Mouse (Mus musculus): ENCODE measurements at regions not wholly inside any gene's neighbourhood (a gene's known extent, or its start where the extent isn't known, plus 50 kb on each side); places are given as distances from the start of the nearest gene placed in this dataset.

DNA sequence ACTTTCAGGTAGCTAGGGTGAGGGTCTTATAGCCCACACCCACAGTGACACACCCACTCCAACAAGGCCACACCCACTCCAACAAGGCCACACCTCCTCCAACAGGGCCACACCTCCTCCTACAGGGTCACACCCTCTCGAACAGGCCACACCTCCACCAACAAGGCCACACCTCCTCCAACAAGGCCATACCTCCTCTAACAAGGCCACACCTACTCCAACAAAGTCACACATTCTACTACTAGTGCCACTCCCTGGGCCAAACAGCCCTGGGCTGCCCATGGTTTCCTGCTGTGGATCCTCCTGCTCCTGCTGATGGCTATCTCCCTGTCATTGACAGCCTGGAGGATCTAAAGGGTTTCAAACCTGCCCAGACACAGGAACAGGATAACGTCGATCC, 124.9 kb downstream of the Mn1 start:
- Histone ChIP-seq H3K27ac (ENCODE audit: insufficient read depth, low read depth) (no peak overlapping the region), H3K79me2 (replicated peaks; ENCODE audit: control insufficient read depth, extremely low read depth, insufficient read depth, poor library complexity, severe bottlenecking) (no peaks in the 10 kb centered on the region), H3K4me3 (replicated peaks in 1 of 3; ENCODE audit: low read depth in 2 of 3, low read length in 2 of 3, poor library complexity in 1 of 3) (no peak overlapping the region), H3K27me3 (replicated peaks) (no peaks in the 10 kb centered on the region), H3K9ac (ENCODE audit: insufficient read depth, low read depth) (no peak overlapping the region), H3K9me3 (replicated peaks; ENCODE audit: low read length) (peaks cover 85% of the 10 kb centered on the region), H3K4me1 (ENCODE audit: control insufficient read depth in 1 of 2, insufficient read depth in 2 of 2) (no peaks in the 10 kb centered on the region), H3K4me2 (ENCODE audit: insufficient read depth, low read depth, poor library complexity, severe bottlenecking) (no peak overlapping the region), H3K36me3 (replicated peaks in 1 of 2; ENCODE audit: control insufficient read depth in 1 of 2, insufficient read depth in 1 of 2, low read length in 1 of 2) (no peaks in the 10 kb centered on the region)
- dilution Hi-C loops (cut with MboI; ENCODE audit: extremely low pct_ligation_motif_present, extremely low pct_unique_long_range_greater_than_20kb, low sequenced_read_pairs) (no loop called here), in situ Hi-C loops (cut with MboI; ENCODE audit: low pct_ligation_motif_present, low pct_unique_long_range_greater_than_20kb, low sequenced_read_pairs) (no loop called here)
- DNase-seq (ENCODE audit: extremely low read depth), result no peak
- no peak for TF ChIP-seq PAX5 (IDR thresholded peaks at IDR 0.05; ENCODE audit: low read length)
- no peak for TF ChIP-seq NRF1 (IDR thresholded peaks at IDR 0.05; ENCODE audit: low read depth, low read length)
- no peak for TF ChIP-seq SMC3 (IDR thresholded peaks at IDR 0.05; ENCODE audit: low read depth, low read length)
- TF ChIP-seq CHD2 (IDR thresholded peaks at IDR 0.05; ENCODE audit: low read length), result no peak
- no peak for TF ChIP-seq MAFK (IDR thresholded peaks at IDR 0.05; ENCODE audit: insufficient replicate concordance, low read length)
- TF ChIP-seq MEF2A (IDR thresholded peaks at IDR 0.05; ENCODE audit: borderline replicate concordance, low read depth, low read length), result no peak

DNA sequence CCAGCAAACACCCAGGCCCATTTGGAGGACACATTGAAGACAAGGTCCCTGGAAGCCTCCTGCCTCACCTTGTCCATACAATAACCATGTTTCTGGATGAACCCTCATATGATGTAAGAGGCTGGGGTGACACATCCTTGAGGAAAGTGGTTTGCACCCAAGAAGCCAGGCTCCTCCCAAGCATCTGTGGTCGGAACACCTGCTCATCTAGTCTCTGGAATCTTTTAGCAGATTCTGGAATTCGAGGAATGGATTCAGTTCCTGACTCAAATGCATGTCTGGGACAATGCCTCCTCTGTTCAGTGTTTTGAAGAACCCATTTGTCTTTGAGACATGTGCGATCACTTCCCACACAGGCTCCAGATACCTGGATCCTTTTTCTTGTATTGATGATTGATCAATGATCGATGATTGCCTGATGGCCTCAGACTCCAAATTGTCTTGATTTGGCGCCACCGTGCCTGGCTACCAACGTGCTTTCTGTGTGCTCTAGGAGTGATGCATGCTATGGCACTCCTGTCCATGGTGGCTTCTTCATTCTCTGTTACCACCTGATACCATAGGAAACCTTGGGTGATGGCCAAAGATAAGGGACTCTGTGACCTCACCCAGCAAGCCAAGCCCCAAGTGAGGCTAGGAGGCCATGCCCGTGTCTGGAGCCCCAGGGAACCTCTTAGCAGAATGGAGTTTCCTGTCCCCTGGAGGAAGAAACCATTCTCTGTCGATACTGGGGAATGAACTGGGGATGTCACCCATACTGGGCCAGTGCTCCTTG, 126.7 kb downstream of the Mn1 start:
- Histone ChIP-seq H3K4me1 (ENCODE audit: control insufficient read depth in 1 of 2, insufficient read depth in 2 of 2) (no peaks in the 10 kb centered on the region), H3K9me3 (replicated peaks; ENCODE audit: low read length) (peaks cover 84% of the 10 kb centered on the region), H3K79me2 (replicated peaks; ENCODE audit: control insufficient read depth, extremely low read depth, insufficient read depth, poor library complexity, severe bottlenecking) (no peaks in the 10 kb centered on the region), H3K4me2 (ENCODE audit: insufficient read depth, low read depth, poor library complexity, severe bottlenecking) (no peak overlapping the region), H3K9ac (ENCODE audit: insufficient read depth, low read depth) (no peak overlapping the region), H3K4me3 (replicated peaks in 1 of 3; ENCODE audit: low read depth in 2 of 3, low read length in 2 of 3, poor library complexity in 1 of 3) (no peak overlapping the region), H3K27ac (ENCODE audit: insufficient read depth, low read depth) (no peak overlapping the region), H3K36me3 (replicated peaks in 1 of 2; ENCODE audit: control insufficient read depth in 1 of 2, insufficient read depth in 1 of 2, low read length in 1 of 2) (no peaks in the 10 kb centered on the region), H3K27me3 (replicated peaks) (no peaks in the 10 kb centered on the region)
- in situ Hi-C loops (cut with MboI; ENCODE audit: low pct_ligation_motif_present, low pct_unique_long_range_greater_than_20kb, low sequenced_read_pairs), result no loop called here
- TF ChIP-seq MAZ (IDR thresholded peaks at IDR 0.05; ENCODE audit: low read depth, low read length) (no peak), SIN3A (IDR thresholded peaks at IDR 0.05; ENCODE audit: low read length) (no peak), MXI1 (IDR thresholded peaks at IDR 0.05; ENCODE audit: low read depth, low read length) (no peak), KAT2A (IDR thresholded peaks at IDR 0.05; ENCODE audit: insufficient replicate concordance, low read length) (no peak), TCF12 (IDR thresholded peaks at IDR 0.05; ENCODE audit: low read depth, low read length) (no peak), GABPA (IDR thresholded peaks at IDR 0.05; ENCODE audit: insufficient replicate concordance, low read depth, low read length) (no peak), CHD1 (IDR thresholded peaks at IDR 0.05; ENCODE audit: low read depth, low read length) (no peak), PAX5 (IDR thresholded peaks at IDR 0.05; ENCODE audit: low read length) (no peak)
- dilution Hi-C loops (cut with MboI; ENCODE audit: extremely low pct_ligation_motif_present, extremely low pct_unique_long_range_greater_than_20kb, low sequenced_read_pairs), result no loop called here
- no peak for DNase-seq (ENCODE audit: extremely low read depth)

All from CH12.LX (cell line).